Mouse (Mus musculus): Measurements from ENCODE around the gene Thsd7b.

- TF ChIP-seq CTCF (IDR thresholded peaks at IDR 0.05; ENCODE audit: borderline replicate concordance, insufficient read depth, low read length) (no peak), POLR2A (IDR thresholded peaks at IDR 0.05; ENCODE audit: low read depth, low read length) (no peak)
These were observed 6.4 kb upstream of the Thsd7b start for GRCm38 (mm10) chr1:129266684-129267083.

Measured in embryonic fibroblast, embryonic 13.5 days (primary cell).